Mouse (Mus musculus): ENCODE data around the gene 2010111I01Rik.

Gene 2010111I01Rik

DNA sequence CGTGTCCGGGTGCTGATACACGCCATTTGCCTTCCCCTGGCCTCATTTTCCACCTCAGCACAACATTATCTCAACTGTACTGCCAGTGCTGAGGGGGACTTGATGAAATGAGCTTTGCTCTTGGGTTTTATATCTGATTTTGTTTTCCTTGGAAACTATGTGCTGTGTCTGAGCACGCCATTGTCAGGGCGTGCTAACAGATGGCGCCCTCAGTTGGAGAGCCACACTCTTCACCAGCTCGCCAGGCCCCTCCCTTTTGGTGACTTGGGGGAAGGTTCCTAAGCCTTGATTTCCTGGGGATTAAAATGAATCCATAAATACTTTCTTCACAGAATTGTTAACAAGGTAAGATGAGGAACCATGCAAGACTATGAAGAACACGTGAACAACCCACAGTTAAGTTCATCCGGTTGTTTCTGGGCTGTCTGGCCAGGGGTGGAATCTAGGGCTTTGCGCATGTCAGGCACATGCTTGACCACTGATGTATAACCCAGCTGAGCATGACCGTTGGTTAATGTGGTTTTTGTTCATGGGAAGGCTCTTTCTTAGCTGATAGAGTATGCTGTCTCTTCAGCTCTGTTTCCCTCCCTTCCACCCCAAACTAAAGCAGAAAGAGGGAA, 321.9 kb downstream of the 2010111I01Rik start:
- DNase-seq (ENCODE audit: low spot score): no peak

DNA sequence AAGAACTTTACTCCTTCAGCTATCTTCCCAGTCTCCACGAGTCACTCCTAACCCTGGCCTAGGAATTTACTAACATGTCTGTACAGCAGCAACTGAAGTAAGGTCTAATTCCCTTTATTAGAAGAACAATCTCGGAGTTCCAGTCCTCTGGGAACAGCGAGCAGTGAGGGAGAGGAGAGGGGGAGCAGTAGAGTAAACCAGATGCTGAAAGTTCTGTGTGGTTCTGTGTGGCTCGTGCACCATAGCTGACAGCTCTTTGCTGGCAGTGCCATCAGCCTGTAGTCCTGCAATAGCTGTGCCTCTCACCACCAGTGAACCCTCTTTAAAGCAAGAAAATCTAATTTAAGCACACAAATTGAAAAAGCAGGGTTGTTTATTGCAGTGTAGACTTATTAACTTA, 324.5 kb downstream of the 2010111I01Rik start:
- no peak for DNase-seq (ENCODE audit: low spot score)

DNA sequence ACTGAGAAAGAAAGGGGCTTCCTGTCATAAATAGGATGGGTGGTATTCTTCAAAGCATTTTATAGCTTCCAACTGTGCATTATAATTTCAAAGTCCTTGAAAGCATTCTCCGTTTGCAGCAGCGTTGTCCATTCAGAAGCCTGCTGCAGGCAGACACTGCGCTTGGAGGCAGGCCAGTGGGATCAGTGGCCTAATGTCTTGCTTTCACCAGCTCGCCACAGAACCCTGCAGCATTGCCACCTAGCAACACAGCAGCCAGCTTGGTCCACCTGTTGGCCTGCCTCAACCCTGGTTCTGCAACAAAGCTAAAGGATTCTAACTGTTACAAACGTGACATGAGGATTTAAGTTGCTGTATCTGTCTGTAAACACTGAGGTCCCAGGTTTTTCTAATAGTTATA, 325.0 kb downstream of the 2010111I01Rik start:
- no peak for DNase-seq (ENCODE audit: low spot score)

DNA sequence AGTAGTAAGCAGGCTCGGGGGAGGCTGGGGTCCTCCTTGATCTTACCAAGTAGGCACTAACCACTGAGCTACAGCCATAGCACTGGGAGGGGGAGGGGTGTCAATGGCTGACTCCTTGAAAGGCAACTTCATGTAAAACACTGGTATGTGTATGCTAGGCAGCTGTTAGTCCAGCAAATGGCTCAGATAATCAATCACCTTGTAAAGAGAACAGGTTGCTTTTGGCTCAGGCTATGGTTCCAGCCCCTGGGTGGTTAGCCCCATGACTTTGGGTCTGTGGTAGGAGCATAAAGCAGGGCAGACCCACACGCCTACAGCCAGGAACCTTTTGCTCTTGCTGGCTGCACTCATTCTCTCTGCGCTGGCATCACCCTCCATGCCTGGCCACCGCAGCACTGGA, 325.4 kb downstream of the 2010111I01Rik start:
- DNase-seq (ENCODE audit: low spot score): no peak

DNA sequence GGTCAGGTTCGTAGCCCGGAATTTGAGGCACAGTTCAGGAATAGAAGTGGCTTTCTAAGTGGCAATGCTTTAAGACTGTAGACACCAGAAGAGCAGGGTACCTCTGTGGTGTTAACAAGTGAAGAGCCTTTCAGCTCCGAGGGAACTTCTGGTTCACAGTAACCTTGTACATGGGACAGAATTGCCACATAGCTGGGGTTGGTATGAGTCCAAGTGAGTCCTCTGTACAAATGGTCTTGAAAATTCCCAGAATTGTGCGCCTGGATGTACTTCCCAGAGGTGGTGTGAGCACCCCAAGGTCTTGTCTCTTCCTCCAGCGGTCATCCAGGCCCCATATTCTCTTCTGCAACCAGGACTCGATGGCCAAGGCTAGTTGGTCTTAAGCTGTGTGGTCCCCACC, 326.3 kb downstream of the 2010111I01Rik start:
- no peak for DNase-seq (ENCODE audit: low spot score)

DNA sequence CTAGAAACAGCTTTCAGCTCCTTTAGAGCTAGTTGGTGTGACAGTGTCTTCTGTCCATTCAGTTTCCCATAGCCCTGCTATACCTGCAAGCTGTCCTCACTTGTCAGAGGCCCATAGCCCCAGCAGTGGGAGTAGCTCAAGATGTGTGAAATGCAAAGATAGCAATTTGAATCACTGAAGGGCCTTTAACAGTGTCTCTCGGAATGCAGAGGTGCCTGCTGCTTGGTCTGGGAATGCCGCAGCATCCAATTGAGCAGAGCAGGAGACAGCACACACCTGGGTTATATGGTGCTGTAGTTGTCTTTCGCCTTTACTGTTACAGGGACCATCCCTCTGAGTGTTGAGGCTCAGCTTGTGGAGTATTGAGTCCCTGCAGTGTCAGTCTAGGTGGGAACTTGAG, 329.0 kb downstream of the 2010111I01Rik start:
- DNase-seq (ENCODE audit: low spot score): no peak

DNA sequence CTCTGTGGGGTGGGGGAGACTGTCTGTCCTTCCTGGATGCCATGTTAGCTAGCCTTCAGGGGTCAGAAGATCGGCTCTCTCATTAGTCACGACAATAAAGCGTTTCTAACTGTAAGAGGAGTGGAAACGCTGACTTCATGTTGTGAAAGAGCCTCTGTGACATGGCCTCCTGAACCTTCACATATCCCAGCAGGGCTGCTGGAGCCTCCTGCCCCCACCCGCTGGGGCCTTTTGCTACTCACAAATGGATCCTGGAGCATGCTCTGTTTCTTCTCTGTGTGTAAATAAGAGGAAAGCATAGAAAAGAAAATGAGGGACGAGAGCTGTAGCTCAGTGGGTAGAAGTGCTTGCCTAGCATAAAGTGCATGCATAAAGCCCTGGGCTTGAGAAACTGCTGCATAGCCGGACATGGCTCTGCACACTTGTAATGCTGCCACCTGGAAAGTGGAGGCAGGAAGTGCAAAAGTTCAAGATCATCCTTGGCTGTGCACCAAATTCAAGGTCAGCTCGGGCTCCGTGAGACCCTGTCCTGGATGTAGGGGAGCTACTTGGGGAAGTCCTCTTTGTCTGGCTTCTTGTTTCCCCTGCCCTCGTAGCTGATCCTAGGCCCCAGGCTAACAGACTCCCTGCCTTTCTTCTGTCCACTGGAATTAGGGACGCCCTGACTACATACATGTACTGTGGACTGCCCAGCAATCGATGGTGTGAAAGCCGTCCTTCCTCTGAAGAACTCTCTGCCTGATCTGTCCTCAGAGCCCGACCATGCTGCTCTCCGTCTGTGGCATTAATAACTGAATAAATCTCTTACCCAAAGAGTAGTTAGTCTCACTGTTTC, 329.9 kb downstream of the 2010111I01Rik start:
- no peak for DNase-seq (ENCODE audit: low spot score)

DNA sequence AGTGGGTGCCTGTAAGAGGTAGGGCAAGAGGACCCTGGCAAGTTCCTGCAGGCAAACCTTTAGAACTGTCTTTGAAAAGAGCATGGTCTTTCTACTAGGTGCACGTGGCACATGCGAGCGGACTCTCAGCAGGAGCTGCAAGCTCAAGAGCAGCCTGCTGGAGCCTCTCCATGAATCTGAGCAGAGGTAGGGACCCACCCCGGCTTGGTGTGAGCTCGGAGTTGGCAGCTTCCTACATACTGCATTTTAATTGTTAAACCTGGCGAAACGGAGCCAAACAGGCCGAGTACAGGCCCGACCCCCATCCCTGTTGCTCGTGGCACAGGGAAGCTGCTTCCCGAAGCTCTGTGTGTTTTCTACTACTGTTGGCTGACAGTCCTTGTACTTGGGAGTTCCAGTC, 331.6 kb downstream of the 2010111I01Rik start:
- DNase-seq (ENCODE audit: low spot score): no peak

DNA sequence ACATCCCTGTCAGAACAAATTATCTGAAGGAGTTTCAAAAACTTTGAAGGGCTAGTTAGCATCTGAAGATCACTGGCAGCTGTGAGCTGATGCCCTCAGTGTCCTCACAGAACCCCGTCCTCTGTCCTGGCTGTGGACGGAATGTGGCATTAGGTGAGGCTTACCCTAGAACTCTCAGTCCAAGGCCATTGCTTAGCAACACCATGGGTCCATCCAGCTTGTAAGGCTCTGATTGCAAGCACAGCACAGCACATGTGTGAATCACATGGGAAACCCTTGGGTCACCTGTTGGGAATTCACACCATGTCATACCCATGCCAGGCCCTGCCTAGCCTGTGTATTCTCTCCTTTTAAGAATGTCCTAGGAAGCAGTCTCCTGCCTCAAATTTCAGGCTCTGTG, 332.3 kb downstream of the 2010111I01Rik start:
- no peak for DNase-seq (ENCODE audit: low spot score)

DNA sequence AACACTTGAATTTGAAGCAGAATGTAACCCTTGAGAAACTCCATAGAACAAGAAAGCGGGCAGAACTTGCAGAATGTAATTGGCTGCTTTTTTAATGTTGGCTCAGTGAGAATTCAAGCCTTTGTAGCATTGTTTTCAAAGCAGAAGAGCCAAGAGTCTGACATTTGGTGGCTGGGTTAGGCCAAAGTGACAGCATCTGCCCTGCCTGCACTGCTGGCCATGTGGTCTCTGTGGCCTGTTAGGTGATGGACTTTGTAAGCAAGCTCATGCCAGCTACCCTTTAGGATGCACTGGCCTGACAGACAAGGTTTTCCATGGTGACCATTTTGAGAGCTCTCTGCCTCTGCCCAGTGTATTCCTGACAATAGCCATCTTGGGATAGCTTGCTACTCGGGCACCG, 333.2 kb downstream of the 2010111I01Rik start:
- no peak for DNase-seq (ENCODE audit: low spot score)

DNA sequence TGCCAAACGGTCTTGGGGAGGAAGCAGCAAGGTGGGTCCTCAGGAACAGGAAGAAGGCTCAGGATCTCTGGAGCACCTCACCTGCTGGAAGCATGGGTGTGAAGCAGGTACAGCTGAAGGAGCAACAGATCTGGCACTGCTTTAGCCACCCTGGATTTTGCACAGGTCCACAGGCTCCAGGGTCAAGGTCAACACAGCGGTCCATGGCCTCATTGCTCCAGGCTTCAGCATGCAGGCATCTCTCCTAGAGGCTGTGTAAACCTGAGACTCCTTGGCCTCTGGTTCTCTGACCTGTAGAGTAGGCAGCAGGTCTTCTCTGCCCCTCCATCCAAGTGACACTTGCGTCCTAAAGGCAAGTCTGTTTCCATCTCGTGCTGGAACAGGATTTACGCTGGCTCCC, 334.2 kb downstream of the 2010111I01Rik start:
- DNase-seq (ENCODE audit: low spot score): no peak

DNA sequence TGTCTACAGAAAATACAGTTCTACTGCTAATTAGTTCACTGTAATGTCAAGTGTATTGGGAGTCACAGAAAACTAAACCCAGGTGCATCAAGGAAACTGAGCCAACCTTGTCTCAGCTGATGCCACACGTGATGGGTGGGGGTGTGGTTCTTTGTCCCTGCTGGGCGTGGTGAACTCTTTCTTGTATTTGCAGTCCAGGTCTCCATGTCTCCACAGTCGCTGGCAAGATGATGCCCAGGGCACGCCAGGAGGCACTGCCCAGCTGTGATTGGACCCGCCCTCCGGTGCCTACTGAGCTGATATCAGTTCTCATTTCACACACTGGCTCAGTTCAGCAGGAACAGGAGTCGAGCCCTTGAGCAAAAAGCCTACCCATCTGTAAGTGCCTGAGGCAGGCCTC, 336.2 kb downstream of the 2010111I01Rik start:
- no peak for DNase-seq (ENCODE audit: low spot score)

DNA sequence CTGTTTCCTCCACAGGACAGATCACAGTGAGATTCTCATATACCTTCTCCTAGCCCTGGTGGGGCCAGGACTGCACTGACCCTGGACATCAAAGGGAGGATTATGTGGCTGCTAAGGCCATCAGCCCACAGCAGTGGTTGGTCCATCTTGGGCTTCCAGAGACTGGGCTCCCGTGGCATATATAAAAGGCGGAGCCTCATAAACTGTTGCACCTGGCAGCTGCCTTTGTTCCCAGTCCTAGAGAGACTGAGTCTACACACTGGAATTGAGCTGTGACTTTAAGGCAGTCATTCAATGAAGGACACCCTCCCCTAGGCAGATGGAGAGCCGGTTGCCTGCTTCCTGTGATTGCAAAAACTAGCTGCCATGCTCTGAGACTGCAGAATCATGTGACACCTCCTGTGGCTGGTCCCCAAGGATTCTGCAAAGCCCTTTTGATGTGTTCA, 337.1 kb downstream of the 2010111I01Rik start:
- no peak for DNase-seq (ENCODE audit: low spot score)

DNA sequence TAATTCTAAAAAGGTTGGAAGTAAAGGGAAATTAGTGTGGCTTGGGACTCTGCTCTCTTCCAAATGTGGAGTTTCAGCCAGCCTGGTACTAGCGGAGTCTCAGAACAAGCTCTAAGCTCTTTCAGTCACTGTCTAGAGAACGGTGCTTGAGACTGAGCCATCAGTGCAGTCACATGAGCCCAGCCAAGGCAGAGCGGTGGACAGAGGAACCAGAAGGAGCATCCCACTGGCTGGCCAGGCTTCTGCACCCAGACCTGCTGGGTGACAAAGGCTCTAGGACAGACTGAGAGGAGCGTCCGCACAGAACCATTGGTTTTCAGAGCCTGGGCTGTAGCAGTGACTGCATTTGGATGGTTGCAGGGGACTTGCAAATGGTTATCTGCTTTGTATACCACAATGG, 337.7 kb downstream of the 2010111I01Rik start:
- DNase-seq (ENCODE audit: low spot score): no peak

DNA sequence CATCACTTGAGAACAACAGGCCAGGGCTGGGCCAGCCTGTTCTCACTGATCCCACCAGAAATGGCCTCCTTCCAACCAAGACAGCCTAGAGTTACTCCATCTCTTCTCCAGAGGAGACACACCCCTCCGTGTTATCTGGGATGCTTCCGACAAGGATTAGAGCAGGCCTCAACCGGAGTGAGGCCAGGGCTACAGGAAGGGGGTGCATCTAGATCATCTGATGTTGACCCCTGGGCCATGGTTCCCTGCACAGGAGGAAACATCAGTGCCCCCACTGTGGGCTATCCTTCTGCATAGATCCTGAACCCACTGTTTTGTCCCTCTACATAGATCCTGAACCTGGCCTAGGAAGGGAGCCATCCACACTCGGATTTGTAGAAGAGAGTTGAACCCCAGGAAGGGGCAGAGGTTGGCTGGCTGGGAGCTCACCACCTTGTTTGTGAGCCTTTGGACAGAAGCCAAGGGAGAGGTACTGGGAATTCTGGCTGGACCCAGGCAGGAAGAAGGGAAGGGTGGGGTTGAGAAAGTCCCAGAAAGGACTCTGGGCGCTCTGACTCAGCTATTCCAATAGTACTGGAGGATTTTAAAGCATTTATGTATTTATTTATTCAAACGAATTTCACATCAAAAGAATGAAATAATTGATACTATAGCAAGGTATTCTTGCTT, 339.6 kb downstream of the 2010111I01Rik start:
- DNase-seq (ENCODE audit: low spot score): no peak

DNA sequence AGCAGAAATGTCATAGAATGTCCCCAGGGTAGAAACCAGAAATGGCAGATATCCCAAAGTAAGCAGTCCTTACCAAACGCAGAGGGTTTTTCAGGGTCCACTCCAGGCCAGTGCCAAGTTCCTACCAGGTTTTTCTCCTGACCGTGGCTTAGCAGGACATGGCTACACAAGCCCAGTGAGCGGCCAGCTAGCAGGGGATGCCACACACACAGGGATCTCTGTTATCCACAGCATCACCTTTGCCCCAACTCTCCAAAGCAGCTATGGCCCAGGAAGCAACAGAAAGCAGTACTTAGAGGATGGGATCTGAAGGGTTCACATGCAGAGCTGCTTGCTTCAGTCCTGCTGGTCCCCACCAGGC, 340.1 kb downstream of the 2010111I01Rik start:
- no peak for DNase-seq (ENCODE audit: low spot score)

DNA sequence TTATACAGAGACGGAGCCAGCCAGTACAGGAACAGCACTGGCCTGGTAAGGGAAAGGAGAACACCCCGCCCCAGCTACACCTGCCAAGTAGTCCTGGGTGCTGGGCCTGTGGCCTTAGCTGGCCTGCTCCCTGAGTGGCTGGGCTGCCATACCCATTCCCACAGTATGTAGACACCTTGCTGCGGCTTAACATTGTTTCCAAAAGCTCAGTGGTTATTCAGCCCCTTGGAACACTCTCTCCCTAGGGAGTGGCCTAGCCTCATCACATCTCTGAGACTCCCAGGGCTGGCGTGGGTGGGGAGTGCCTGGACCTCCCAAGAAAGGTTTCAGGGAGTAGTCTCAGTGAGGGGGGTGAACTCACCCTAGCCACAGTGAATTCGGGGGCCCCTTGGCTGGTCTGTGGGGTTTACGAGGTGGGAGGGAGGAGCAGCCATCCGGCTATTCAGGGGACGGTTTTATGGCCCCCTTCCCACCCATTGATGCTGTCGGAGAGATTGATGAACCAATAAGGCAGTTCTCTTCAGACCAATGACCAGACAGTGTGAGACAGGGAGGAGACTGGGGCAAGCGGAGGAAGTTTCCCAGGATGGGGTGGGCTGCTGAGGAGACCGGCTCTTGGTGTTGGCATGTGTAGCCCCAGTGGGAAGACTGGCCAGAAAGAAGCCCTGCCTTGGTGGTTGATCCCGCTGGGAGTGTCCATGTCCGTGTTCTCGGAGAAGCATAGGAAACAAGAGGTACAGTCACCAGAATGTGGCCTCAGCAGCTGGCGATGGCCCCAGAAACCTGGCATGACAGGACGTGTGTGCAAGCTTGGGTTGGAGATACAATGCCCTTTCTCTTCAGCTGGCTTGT, 340.7 kb downstream of the 2010111I01Rik start:
- no peak for DNase-seq (ENCODE audit: low spot score)

DNA sequence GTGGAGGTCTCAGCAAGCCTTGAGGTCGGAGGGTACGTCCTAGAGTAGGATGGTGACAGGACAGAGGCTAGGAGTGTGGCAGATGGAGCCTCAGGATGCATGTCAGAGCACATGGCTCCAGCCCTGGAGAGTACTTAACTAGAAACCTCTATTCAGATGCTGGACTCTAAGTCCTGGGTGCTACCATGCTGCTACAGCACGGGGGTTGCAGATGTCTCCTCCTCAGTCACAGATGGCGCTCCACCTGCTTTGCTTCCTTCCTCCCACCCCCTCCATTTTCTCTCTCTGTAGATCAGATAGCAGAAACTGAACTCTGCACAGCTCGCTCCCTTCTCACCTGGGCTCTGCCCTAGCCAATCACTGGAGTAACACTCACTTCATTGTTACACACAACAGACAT, 342.1 kb downstream of the 2010111I01Rik start:
- DNase-seq (ENCODE audit: low spot score): no peak

DNA sequence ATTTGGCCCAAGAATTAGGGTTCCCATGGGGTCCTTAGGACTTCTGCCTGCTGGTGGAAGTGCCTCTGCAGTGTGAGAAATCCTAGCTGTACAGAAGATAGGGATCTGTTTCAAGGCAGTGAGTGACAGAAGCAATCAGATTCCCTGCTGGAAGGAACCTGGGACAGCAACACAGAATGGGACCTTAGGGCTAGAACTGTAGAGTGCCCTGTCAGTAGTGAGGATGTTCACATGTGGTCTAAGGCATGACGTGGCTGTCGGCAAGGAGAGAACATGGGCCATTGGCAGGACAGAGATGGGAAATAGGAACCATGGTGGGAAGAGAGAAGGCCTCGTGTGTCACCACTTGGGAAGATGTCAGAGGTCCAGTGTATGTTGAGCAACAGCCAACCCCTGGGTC, 344.9 kb downstream of the 2010111I01Rik start:
- no peak for DNase-seq (ENCODE audit: low spot score)

DNA sequence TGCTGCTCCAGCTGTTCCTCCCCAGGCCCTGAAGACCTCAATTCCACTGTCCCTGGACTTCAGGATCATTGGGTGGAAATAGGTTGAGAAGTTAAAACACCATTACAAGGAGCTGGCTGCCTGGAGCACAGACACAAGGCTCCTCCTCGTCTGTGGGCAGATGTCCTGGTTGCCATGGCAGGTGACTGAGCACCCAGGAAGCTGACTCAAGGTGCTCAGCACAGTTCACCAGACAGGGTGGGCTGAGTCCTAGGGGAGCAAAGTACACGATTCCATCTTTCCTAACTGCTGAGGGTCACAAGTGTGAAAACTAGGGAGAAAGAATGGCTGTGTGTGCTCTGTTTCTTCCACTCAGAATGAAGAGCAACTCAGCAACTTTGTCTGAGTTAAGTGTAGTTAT, 346.5 kb downstream of the 2010111I01Rik start:
- no peak for DNase-seq (ENCODE audit: low spot score)

DNA sequence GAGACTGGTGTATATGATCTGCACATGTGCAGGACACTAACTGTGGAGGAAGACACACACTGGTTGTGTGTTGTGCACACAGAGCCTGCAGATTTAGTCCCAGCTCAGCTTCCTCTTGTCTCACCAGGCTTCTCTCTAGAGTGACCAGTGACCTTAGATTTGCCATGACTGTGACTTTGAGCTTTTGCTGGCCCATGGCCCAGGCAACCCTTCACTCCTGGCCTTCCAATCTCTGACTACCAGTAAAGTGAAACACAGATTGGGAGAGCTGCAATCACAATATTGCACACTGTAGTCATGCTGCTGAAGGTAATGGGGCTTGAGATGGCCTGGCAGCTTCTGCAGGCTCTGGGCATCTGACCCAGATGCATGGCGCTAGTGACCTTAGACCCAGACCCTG, 348.6 kb downstream of the 2010111I01Rik start:
- DNase-seq (ENCODE audit: low spot score): no peak
